Mouse (Mus musculus) cerebellum, adult 11 months (tissue): Measurements from ENCODE around the gene Slamf6.
"Not testable (repeated sequence)": the region's sequence is repeated elsewhere in the genome, so short reads cannot be mapped to it uniquely, and the experiment has no call there.

Experiments used
- DNase-seq: peaks from one replicate; pipeline ENCODE4 v3.0.0; 2022

Gene Slamf6

GRCm38 (mm10) chr1:171960726-171961125 is 43.4 kb downstream of the Slamf6 start:
- no peak for DNase-seq

DNA sequence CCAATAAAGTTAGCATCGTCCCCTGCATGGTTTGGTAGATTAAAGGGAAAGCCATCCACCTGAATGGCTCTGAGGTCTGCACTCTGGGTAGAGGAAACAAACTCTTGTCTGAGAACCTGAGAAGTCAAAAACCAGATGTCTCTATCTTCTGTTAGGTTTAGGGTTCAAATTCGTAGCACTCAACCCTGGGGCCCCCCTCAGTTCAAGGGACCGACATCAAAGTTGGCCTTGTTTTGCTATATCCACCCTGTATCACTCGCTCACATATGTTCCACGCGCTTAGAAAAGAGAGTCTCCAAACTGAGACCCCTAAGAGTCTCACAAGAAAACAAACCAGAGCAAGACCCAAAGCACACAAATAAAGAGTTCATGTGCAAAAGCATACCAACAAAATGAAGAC is 44.4 kb downstream of the Slamf6 start:
- DNase-seq: no peak

DNA sequence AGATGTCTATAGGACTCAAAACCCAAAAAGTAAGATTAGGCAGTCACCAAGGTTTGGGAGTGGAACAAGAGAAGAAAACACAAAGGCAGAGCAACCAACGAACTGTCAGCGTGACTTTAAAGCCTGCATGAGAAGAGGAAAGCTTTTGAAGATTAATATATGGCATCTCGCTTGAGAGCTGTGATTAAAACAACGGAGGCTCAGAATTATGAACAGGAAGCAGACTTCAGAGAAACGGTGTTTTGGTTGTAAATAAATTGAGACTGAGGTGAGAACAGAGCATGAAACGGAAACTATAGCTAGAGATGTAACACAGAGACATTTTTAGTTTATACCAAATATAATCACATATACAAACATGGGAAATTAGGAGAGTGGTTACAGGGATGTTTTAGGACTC is 46.3 kb downstream of the Slamf6 start:
- DNase-seq: no peak

- no peak for DNase-seq
Measured at GRCm38 (mm10) chr1:171966054-171966790, 48.9 kb downstream of the Slamf6 start.

GRCm38 (mm10) chr1:171969221-171969620 is 51.9 kb downstream of the Slamf6 start:
- no peak for DNase-seq

DNA sequence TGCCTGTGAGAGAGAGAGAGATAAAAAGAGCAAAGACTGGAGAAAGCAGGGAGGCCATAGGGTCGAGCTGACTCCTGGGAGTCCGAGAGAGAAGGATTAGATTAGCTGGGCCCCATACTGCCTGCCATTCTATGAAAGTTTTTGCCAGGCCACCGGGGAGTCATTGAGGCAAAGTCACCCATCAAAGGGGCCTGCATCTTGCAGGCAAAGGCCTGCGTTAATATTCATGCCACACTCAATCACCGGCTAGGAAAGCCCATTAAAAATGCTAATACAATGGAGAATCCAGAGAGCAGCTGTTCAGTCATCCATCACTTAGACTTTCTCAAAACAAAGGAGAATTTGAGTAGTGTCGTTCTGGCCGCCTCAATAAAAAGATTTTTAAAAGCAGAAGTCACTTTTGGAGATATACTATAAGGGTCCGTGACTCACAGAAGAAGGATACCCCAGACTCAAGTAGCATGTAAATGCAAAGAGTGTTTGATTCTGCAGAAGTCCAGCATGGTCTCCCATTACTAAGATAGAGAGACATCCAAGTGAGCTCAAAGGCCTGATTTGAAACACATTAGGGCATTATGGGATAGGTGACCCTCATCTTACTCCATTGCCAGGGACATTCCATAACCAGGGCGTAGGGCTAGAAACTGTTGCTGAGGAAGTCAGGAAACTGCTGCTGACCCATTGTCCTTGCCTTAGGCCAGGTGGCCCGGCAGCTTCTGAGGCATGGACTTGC is 53.7 kb downstream of the Slamf6 start:
- DNase-seq: no peak

DNA sequence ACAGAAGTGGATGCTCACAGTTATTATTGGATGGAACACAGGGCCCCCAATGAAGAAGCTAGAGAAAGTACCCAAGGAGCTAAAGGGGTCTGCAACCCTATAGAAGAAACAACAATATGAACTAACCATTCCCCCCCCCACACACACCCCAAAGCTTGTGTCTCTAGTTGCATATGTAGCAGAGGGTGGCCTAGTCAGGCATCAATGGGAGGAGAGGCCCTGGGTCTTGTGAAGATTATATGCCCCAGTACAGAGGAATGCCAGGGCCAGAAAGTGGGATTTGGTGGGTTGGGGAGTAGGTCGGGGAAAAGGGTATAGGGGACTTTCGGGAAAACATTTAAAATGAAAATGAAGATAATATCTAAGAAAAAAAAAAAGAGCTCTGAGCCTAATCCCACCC is 57.0 kb downstream of the Slamf6 start:
- not testable (repeated sequence) for DNase-seq

DNA sequence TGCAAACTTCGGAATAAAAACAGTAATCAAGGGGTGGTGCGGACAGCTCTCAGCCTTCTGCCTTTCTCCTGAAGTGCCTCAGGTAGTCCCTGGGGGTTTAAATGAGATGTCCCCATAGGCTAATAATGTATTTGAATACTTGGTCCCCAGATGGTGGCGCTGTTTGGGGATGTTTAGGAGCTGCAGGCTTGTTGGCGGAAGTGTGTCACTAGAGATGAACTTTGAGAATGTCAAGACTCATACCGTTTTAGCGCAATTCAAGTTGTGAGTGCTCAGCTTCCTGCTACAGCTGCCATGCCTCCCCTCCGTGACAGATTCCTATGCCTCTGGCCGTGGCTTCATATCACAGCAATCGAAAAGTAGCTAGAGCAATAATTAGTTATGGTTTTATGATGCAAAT is 58.1 kb downstream of the Slamf6 start:
- no peak for DNase-seq

DNA sequence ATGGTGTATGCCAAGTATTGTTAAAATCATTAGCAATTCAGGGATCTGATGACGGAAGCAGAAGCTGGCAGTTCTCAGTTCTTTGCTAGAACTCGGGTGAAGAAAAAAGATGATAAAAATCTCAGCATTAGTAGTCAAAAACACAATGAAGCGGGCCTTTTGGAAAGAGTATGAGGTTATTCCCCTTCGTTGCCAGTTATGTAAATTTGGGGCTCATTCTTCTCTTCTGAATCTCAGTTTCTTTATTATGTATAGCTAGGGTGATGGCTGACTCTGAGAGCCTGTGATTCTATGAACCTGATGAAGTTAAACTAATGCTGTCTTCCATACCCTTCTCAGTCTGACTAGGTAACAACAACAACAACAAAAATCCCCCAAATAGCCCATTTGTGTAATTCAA is 58.5 kb downstream of the Slamf6 start:
- no peak for DNase-seq

GRCm38 (mm10) chr1:171976826-171977539 is 59.7 kb downstream of the Slamf6 start:
- no peak for DNase-seq

DNA sequence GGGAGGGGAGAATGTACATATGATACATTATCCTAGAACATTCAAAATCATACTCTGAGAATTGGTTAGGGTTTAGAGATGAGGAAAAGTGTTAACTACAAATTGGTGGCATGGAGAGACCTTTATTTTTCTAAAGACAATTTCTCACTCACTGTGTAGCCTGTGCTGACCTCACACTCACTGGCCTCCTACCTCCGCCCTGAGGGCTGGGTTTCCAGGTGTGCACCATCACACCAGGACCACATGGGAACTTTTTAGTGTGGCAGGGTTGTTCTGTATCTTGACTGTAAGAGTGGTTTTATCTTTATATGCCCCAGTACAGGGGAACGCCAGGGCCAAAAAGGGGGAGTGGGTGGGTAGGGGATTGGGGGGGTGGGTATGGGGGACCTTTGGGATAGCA is 60.6 kb downstream of the Slamf6 start:
- no peak for DNase-seq

DNA sequence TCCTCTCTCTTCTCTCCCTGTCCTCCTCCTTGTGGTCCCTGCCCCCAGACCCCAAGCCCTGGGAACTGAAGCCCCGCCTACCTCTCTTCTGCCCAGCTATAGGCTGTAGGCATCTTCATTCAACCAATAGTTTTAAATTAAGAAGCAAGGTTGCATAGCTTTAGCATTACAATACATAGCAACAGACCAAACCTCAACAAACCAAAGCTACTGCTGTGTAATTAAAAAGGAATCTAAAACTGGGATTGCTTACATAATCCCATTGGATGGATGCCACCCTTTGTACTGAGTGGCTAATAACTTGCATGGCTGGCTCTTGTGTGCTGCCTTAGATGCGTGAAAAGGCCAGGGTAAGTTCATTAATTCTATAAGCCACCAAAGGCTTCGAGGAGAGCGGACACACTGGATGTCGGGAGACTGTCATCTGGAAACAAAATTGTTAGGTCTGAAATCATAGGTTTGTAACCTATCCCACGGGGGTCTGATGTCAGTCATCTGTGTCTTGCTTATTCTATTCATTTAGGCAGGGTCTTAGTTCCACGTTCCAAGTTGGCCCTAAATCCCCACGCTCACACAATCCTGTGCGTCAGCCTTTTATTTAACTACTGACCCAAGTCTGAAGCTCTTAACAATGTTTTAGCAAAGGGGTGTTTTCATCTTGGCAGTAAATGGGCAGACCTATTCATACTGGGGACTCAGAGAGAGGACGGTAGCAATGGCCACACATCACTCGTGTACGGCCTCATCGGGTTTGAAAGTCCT is 62.8 kb downstream of the Slamf6 start:
- DNase-seq: no peak

DNA sequence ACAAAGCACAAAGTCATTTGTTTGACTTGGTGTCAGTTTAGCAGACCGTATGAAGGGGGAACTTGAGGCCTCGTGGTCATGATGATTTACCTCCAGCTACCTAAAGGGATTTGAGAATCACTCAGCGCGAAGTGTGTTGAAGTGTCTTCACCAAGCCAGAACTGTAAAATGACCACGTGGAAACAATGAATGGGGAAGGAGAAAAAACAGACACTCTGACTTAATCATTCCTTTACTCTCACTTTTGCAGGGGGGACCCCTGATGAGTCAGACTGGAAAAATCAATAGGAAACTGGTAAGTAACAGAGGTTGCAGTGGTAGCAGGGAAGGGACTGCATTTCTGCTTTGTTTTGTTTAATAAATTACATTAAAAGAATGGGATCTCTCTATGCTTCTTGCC is 64.9 kb downstream of the Slamf6 start:
- no peak for DNase-seq

GRCm38 (mm10) chr1:171982740-171983139 is 65.4 kb downstream of the Slamf6 start:
- no peak for DNase-seq

DNA sequence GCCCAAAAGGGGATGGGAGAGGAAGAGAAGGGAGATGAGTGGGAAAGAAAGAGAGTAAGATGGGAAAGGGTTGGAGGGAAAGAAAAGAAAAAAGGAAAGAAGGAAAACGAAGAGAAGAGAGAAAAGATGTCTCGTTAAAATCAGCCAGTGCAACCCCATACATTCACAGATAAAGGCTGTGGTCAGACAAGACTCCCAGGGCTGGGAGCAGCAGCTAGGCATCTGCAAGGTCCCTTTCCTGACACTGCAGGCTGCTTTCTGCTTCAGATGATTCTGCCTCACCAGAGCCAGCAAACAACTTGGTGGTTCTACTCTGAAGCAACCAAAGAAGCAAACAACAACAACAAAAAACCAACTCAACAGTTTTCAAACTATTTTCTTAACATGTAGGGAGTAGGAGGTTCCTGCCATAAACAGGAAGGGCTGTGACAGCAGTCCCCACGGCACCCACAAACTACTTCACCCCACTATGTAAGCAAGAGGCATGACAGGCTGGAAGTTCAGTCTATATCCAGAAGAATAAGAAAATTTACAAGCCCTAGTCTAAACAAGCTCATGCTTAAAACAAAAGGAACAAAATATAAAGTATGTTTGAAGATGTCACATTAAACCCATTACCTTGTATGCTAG is 66.2 kb downstream of the Slamf6 start:
- no peak for DNase-seq

DNA sequence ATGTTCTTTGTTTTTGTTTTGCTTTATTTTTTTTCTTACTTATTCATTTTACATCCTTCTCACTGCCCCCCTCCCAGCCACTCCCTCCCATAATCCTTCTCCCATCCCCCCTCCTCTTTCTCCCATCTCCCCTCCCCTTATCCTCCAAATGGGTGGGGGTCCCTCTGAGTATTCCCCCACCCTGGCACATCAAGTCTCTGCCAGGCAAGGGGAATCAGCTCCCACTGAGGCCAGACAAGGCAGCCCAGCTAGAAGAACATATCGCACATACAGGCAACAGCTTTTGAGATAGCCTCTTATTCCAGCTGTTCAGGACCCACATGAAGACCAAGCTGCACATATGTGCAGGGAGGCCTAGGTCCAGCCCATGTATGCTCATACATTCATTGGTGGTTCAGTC is 66.8 kb downstream of the Slamf6 start:
- no peak for DNase-seq

DNA sequence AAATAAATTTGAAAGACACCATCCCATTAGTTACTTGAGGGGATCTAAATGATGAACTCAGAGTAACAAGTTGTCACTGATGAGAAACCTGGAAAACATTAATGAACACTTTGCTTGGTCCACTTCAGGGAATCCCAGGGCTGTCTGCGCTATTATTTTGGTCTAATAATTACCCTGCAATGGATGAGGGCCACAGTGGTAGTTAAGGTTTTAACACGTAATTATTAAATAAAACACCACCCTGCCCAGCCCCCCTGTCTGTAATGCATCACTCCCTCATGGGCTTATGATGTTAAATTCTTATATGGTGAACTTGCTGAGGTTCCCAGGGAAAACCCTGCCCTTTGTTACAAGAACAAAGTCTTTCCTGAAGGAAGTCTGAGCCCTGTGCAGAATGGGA is 74.6 kb downstream of the Slamf6 start:
- DNase-seq: no peak

DNA sequence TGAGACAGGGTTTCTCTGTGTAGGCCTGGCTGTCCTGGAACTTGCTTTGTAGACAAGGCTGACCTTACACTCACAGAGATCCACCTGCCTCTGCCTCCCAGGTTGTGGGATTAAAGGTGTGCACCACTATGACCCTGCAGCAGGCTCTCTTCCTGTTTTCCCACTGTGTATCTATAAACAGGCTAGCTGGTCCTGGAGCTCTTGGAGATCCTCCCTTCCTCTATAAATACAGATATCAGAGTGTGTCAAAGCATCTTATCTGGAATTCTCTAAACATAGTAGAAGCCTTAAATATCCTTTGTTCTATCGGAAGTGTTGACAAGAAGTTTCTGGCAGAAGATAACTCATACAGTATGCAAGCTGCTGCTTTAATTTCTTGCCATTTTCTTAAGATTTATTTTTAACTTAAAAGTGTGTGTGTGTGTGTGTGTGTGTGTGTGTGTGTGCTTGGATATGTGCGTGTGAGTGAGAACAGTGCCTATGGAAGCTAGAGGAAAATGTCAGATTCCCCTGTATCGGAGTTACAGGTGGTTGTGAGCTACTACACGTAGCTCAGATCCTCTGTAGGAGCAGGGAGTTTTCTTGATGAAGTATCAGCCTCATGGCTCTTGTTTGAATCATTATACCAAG is 75.7 kb downstream of the Slamf6 start:
- DNase-seq: no peak

DNA sequence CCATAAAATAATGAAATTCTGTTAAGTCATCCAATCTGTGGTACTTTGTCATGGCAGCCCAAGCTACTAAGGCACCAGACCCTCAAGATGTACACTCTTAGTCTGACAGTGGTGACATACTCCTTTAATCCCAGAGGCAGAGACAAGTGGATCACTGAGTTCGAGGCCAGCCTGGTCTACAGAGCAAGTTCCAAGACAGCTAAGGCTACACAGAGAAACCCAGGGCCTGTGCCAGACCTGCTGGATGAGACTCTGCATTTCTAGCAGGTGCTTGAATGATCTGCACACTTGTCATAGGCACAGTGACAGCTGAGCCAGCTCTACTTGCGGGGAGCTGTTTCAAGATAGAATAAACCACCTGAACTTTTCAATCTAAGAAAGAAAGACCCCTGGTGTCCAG is 77.2 kb downstream of the Slamf6 start:
- DNase-seq: no peak

GRCm38 (mm10) chr1:171994918-171995715 is 77.8 kb downstream of the Slamf6 start:
- no peak for DNase-seq

DNA sequence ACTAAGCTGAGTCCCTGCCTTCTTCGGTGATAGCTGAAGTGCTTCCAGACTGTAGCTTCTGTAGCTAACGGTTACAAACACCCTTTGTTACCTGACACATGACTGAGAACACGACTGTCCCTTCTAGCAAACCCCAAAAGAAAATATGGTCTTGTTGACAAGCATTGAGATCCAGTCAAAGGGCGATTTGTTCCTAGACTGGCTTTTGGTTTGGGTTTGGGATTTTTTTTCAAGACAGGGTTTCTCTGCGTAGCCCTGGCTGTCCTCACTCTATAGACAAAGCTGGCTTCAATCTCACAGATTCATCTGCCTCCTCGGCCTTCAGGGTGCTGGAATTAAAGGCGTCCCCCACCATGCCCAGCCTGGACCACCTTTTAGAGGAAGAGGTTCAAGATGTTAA is 79.4 kb downstream of the Slamf6 start:
- no peak for DNase-seq
